Mouse (Mus musculus) MEL (cell line): ENCODE measurements around the gene Aldh1a3. TPM values are rescaled to one million over a fixed set of nuclear protein-coding genes. Genes with fewer than 3 reads are reported as not detected.

Experiments used
- DNase-seq: peaks from one replicate; pipeline ENCODE4 v3.0.0; 2011; ENCODE audit warnings: low read depth, low spot score
- H3K27ac ChIP-seq: 2 replicates; pipeline ENCODE4 v1.5.1; 2012; ENCODE audit warnings: low read depth, mild to moderate bottlenecking, control low read depth, low read length, moderate library complexity; ENCODE audit not compliant: control insufficient read depth
- H3K27me3 ChIP-seq, 2 experiments: fragments of 150-350 bp in 1 of 2; sonication (generic) in 1 of 2; 2 replicates each; pipeline ENCODE4 v1.6.1; 2012; ENCODE audit warnings: low read length in 2 of 2, mild to moderate bottlenecking in 2 of 2, improper control_type of control experiment in 1 of 2, moderate library complexity in 1 of 2; ENCODE audit not compliant: insufficient read depth in 2 of 2, control insufficient read depth in 1 of 2
- H3K36me3 ChIP-seq, 2 experiments: 2 replicates each; pipeline ENCODE4 v1.6.1; 2012 to 2014; ENCODE audit warnings: low read length in 2 of 2, improper control_type of control experiment in 1 of 2, inconsistent platforms in 1 of 2, mild to moderate bottlenecking in 1 of 2; ENCODE audit not compliant: insufficient read depth in 2 of 2, control insufficient read depth in 1 of 2
- H3K4me1 ChIP-seq, 2 experiments: fragments of 150-350 bp in 1 of 2; sonication (generic) in 1 of 2; 2 replicates each; pipeline ENCODE4 v1.6.1; 2012; ENCODE audit warnings: low read length in 2 of 2, improper control_type of control experiment in 1 of 2, mild to moderate bottlenecking in 1 of 2; ENCODE audit not compliant: insufficient read depth in 2 of 2, control insufficient read depth in 1 of 2
- H3K4me3 ChIP-seq, 2 experiments: fragments of 150-350 bp in 1 of 2; sonication (generic) in 1 of 2; 2 replicates each; pipeline ENCODE4 v1.5.1; 2012; ENCODE audit warnings: low read depth in 2 of 2, low read length in 2 of 2, mild to moderate bottlenecking in 2 of 2, moderate library complexity in 2 of 2, control low read depth in 1 of 2, improper control_type of control experiment in 1 of 2; ENCODE audit not compliant: control insufficient read depth in 1 of 2, insufficient read depth in 1 of 2
- H3K79me2 ChIP-seq: 2 replicates; pipeline ENCODE4 v1.6.1; 2012; ENCODE audit warnings: mild to moderate bottlenecking, low read length, moderate library complexity; ENCODE audit not compliant: control insufficient read depth, poor library complexity, insufficient read depth
- H3K9ac ChIP-seq: 2 replicates; pipeline ENCODE4 v1.6.1; 2012; ENCODE audit warnings: low read depth, mild to moderate bottlenecking, control low read depth, low read length, moderate library complexity; ENCODE audit not compliant: control insufficient read depth, poor library complexity, severe bottlenecking
- H3K9me3 ChIP-seq: fragments of 150-350 bp; sonication (generic); replicated peaks from 2 replicates; pipeline ENCODE4 v1.6.1; 2012; ENCODE audit warnings: mild to moderate bottlenecking, low read length, improper control_type of control experiment, moderate library complexity; ENCODE audit not compliant: insufficient read depth
- BHLHE40 ChIP-seq: IDR thresholded peaks from 2 replicates; pipeline ENCODE4 v1.6.1; 2012; ENCODE audit warnings: low read depth, mild to moderate bottlenecking, inconsistent platforms, low read length, improper control_type of control experiment, borderline replicate concordance
- CHD2 ChIP-seq: IDR thresholded peaks from 2 replicates; pipeline ENCODE4 v1.6.1; 2011; ENCODE audit warnings: low read length, improper control_type of control experiment
- CTCF ChIP-seq, 3 experiments: IDR thresholded peaks in 2 of 3; conservative IDR thresholded peaks in 1 of 3; 2 replicates each; pipeline ENCODE4 v1.5.1; 2011 to 2012; ENCODE audit warnings: low read length in 3 of 3, low read depth in 2 of 3, mild to moderate bottlenecking in 2 of 3, improper control_type of control experiment in 1 of 3, inconsistent platforms in 1 of 3, mixed read lengths in 1 of 3, moderate library complexity in 1 of 3; ENCODE audit not compliant: control insufficient read depth in 1 of 3, insufficient read depth in 1 of 3, poor library complexity in 1 of 3, severe bottlenecking in 1 of 3
- E2F4 ChIP-seq: IDR thresholded peaks from 2 replicates; pipeline ENCODE4 v1.6.1; 2011; ENCODE audit warnings: low read depth, low read length, improper control_type of control experiment, borderline replicate concordance
- ELF1 ChIP-seq: IDR thresholded peaks from 2 replicates; pipeline ENCODE4 v1.6.1; 2014; ENCODE audit warnings: low read depth, mild to moderate bottlenecking, inconsistent platforms, low read length, improper control_type of control experiment, moderate library complexity
- ETS1 ChIP-seq: IDR thresholded peaks from 2 replicates; pipeline ENCODE4 v1.6.1; 2012; ENCODE audit warnings: low read depth, mild to moderate bottlenecking, inconsistent platforms, low read length, improper control_type of control experiment, moderate library complexity
- GABPA ChIP-seq: IDR thresholded peaks from 2 replicates; pipeline ENCODE4 v1.6.1; 2012; ENCODE audit warnings: low read depth, mild to moderate bottlenecking, inconsistent platforms, low read length, improper control_type of control experiment, moderate library complexity
- GATA1 ChIP-seq: IDR thresholded peaks from 2 replicates; pipeline ENCODE4 v1.6.1; 2011; ENCODE audit warnings: low read depth, low read length, improper control_type of control experiment
- HCFC1 ChIP-seq: IDR thresholded peaks from 2 replicates; pipeline ENCODE4 v1.6.1; 2012; ENCODE audit warnings: low read depth, mild to moderate bottlenecking, inconsistent platforms, low read length, improper control_type of control experiment, moderate library complexity
- JUND ChIP-seq: IDR thresholded peaks from 2 replicates; pipeline ENCODE4 v1.6.1; 2011; ENCODE audit warnings: low read depth, mild to moderate bottlenecking, improper control_type of control experiment, low read length
- KAT2A ChIP-seq: conservative IDR thresholded peaks from 2 replicates; pipeline ENCODE4 v1.6.1; 2012; ENCODE audit warnings: low read depth, low read length, improper control_type of control experiment, inconsistent platforms
- MAFK ChIP-seq: IDR thresholded peaks from 2 replicates; pipeline ENCODE4 v1.6.1; 2011; ENCODE audit warnings: low read depth, mild to moderate bottlenecking, low read length, improper control_type of control experiment, borderline replicate concordance
- MAX ChIP-seq: IDR thresholded peaks from 2 replicates; pipeline ENCODE4 v1.6.1; 2011; ENCODE audit warnings: low read length, improper control_type of control experiment
- MAZ ChIP-seq: IDR thresholded peaks from 2 replicates; pipeline ENCODE4 v1.6.1; 2012; ENCODE audit warnings: low read depth, mild to moderate bottlenecking, inconsistent platforms, low read length, improper control_type of control experiment
- MYB ChIP-seq: IDR thresholded peaks from 2 replicates; pipeline ENCODE4 v1.6.1; 2011; ENCODE audit warnings: mild to moderate bottlenecking, low read depth, low read length, improper control_type of control experiment
- MYC ChIP-seq: IDR thresholded peaks from 2 replicates; pipeline ENCODE4 v1.6.1; 2011; ENCODE audit warnings: low read depth, mild to moderate bottlenecking, low read length, improper control_type of control experiment, moderate library complexity
- NELFE ChIP-seq: IDR thresholded peaks from 2 replicates; pipeline ENCODE4 v1.6.1; 2011; ENCODE audit warnings: low read depth, low read length, improper control_type of control experiment
- POLR2A ChIP-seq, 2 experiments: IDR thresholded peaks; 2 replicates each; pipeline ENCODE4 v1.6.1; 2011 to 2012; ENCODE audit warnings: low read length in 2 of 2, mild to moderate bottlenecking in 2 of 2, control low read depth in 1 of 2, improper control_type of control experiment in 1 of 2, low read depth in 1 of 2, moderate library complexity in 1 of 2; ENCODE audit not compliant: control insufficient read depth in 1 of 2, insufficient read depth in 1 of 2, poor library complexity in 1 of 2
- POLR2AphosphoS2 ChIP-seq: IDR thresholded peaks from 2 replicates; pipeline ENCODE4 v1.6.1; 2011; ENCODE audit warnings: low read length, improper control_type of control experiment
- POLR2AphosphoS5 ChIP-seq: IDR thresholded peaks from 2 replicates; pipeline ENCODE4 v1.6.1; 2012; ENCODE audit warnings: low read depth, borderline replicate concordance, mild to moderate bottlenecking, inconsistent platforms, low read length, moderate library complexity, mixed read lengths
- RAD21 ChIP-seq: IDR thresholded peaks from 2 replicates; pipeline ENCODE4 v1.6.1; 2011; ENCODE audit warnings: mild to moderate bottlenecking, low read depth, low read length, improper control_type of control experiment
- SIN3A ChIP-seq: IDR thresholded peaks from 2 replicates; pipeline ENCODE4 v1.6.1; 2012; ENCODE audit warnings: low read length, improper control_type of control experiment, inconsistent platforms
- SMC3 ChIP-seq: IDR thresholded peaks from 2 replicates; pipeline ENCODE4 v1.6.1; 2011; ENCODE audit warnings: low read depth, low read length, improper control_type of control experiment
- TAL1 ChIP-seq: IDR thresholded peaks from 2 replicates; pipeline ENCODE4 v1.6.1; 2012; ENCODE audit warnings: mild to moderate bottlenecking, inconsistent platforms, low read length, moderate library complexity, mixed read lengths
- TCF12 ChIP-seq: IDR thresholded peaks from 2 replicates; pipeline ENCODE4 v1.6.1; 2014; ENCODE audit warnings: low read depth, mild to moderate bottlenecking, inconsistent platforms, low read length, improper control_type of control experiment, moderate library complexity
- UBTF ChIP-seq: IDR thresholded peaks from 2 replicates; pipeline ENCODE4 v1.6.1; 2012; ENCODE audit warnings: low read depth, mild to moderate bottlenecking, inconsistent platforms, low read length, improper control_type of control experiment, moderate library complexity, borderline replicate concordance; ENCODE audit not compliant: insufficient read depth
- USF1 ChIP-seq: IDR thresholded peaks from 2 replicates; pipeline ENCODE4 v1.6.1; 2014; ENCODE audit warnings: low read depth, mild to moderate bottlenecking, inconsistent platforms, low read length, improper control_type of control experiment, moderate library complexity
- USF2 ChIP-seq, 2 experiments: IDR thresholded peaks; 2 replicates each; pipeline ENCODE4 v1.6.1; 2011 to 2012; ENCODE audit warnings: improper control_type of control experiment in 2 of 2, low read length in 2 of 2, borderline replicate concordance in 1 of 2, inconsistent platforms in 1 of 2, low read depth in 1 of 2, mild to moderate bottlenecking in 1 of 2; ENCODE audit not compliant: insufficient read depth in 1 of 2
- ZC3H11A ChIP-seq: IDR thresholded peaks from 2 replicates; pipeline ENCODE4 v1.6.1; 2012; ENCODE audit warnings: low read depth, mild to moderate bottlenecking, inconsistent platforms, low read length, improper control_type of control experiment
- ZKSCAN1 ChIP-seq: IDR thresholded peaks from 2 replicates; pipeline ENCODE4 v1.6.1; 2012; ENCODE audit warnings: low read depth, mild to moderate bottlenecking, inconsistent platforms, low read length, improper control_type of control experiment, moderate library complexity
- ZNF384 ChIP-seq: IDR thresholded peaks from 2 replicates; pipeline ENCODE4 v1.6.1; 2012; ENCODE audit warnings: low read depth, mild to moderate bottlenecking, inconsistent platforms, low read length, improper control_type of control experiment
- polyA plus RNA-seq, 2 experiments: library from polyadenylated mRNA; stranded (reverse) in 1 of 2; unstranded in 1 of 2; fragments of >175 nt in 1 of 2; fragments of >200 nt in 1 of 2; gene quantifications; 2 replicates each; pipeline versions ENCODE4 v1.2.1 to v1.2.4; 2012; ENCODE audit warnings: low replicate concordance in 2 of 2, low read depth in 1 of 2; ENCODE audit not compliant: insufficient read length in 2 of 2, insufficient read depth in 1 of 2, missing spikeins in 1 of 2
- total RNA-seq: library from RNA; depleted of rRNA; stranded (reverse); fragments of 300-350 nt; gene quantifications from 2 replicates; pipeline ENCODE4 v1.2.3, GENCODE M21; 2012

Gene Aldh1a3
- total and polyA plus RNA-seq, 3 experiments = 13.4 to 43.4 TPM; not detected in 1

- DNase-seq = no peak
- Histone ChIP-seq H3K79me2 (no peaks in the 10 kb centered on the region), H3K27me3 (no peaks in the 10 kb centered on the region; a peak in 1 of 4 replicates), H3K4me3 (no peak overlapping the region), H3K9ac (no peak overlapping the region), H3K4me1 (no peaks in the 10 kb centered on the region), H3K9me3 (no peaks in the 10 kb centered on the region), H3K27ac (no peak overlapping the region), H3K36me3 (no peaks in the 10 kb centered on the region)
- TF ChIP-seq ZKSCAN1 (no peak), MAZ (no peak), UBTF (no peak), MYC (no peak), HCFC1 (no peak), USF2 (IDR thresholded peaks at IDR 0.05; ENCODE audit: borderline replicate concordance in 1 of 2, insufficient read depth in 1 of 2, low read depth in 1 of 2, low read length in 2 of 2) (no peak), SMC3 (no peak), RAD21 (no peak), BHLHE40 (no peak), POLR2AphosphoS5 (no peak), POLR2AphosphoS2 (no peak), CHD2 (no peak), KAT2A (no peak), GABPA (no peak), E2F4 (no peak), POLR2A (IDR thresholded peaks at IDR 0.05; ENCODE audit: control insufficient read depth in 1 of 2, insufficient read depth in 1 of 2, low read depth in 1 of 2, low read length in 2 of 2, poor library complexity in 1 of 2) (no peak), CTCF (IDR thresholded peaks at IDR 0.05 in 2 of 3, conservative IDR thresholded peaks at IDR 0.05 in 1 of 3; ENCODE audit: control insufficient read depth in 1 of 3, insufficient read depth in 1 of 3, low read depth in 2 of 3, low read length in 3 of 3, poor library complexity in 1 of 3, severe bottlenecking in 1 of 3) (no peak), TAL1 (no peak)
Observed at GRCm38 (mm10) chr7:66413093-66413492, 14.2 kb downstream of the Aldh1a3 start.

DNA sequence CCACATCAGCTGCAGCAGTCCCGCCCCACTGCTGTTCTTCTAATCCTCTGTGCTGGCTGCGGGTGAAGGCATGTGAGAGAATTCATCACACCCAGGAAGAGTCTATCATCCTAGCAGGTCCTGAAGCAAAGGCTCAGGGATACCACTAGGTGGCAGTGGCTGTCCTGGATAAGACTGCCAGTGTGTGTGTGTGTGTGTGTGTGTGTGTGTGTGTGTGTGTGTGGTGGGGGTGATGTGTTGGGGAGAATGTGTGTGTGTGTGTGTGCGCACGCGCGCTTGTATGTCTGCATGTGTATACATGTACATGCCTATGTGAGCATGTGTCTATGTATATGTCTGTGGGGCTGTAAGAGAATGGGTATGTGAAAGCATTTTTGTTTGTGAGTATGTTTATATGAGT is 17.9 kb downstream of the Aldh1a3 start:
- Histone ChIP-seq H3K4me3 (no peak overlapping the region), H3K9me3 (no peaks in the 10 kb centered on the region), H3K4me1 (no peaks in the 10 kb centered on the region), H3K79me2 (no peaks in the 10 kb centered on the region), H3K9ac (no peak overlapping the region), H3K36me3 (no peaks in the 10 kb centered on the region), H3K27ac (no peak overlapping the region), H3K27me3 (no peaks in the 10 kb centered on the region; a peak in 1 of 4 replicates)
- peak; percentile 55 for DNase-seq
- TF ChIP-seq HCFC1 = no peak
- TF ChIP-seq CTCF (IDR thresholded peaks at IDR 0.05 in 2 of 3, conservative IDR thresholded peaks at IDR 0.05 in 1 of 3; ENCODE audit: control insufficient read depth in 1 of 3, insufficient read depth in 1 of 3, low read depth in 2 of 3, low read length in 3 of 3, poor library complexity in 1 of 3, severe bottlenecking in 1 of 3) = peak; percentile 47 to 72 (median 67); a peak in 5 of 6 replicates
- TF ChIP-seq POLR2A (IDR thresholded peaks at IDR 0.05; ENCODE audit: control insufficient read depth in 1 of 2, insufficient read depth in 1 of 2, low read depth in 1 of 2, low read length in 2 of 2, poor library complexity in 1 of 2) = no peak
- peak; percentile 61 for TF ChIP-seq RAD21
- TF ChIP-seq SMC3 = peak; percentile 70
- TF ChIP-seq TCF12 = no peak
- peak; percentile 41 for TF ChIP-seq ZC3H11A
- no peak for TF ChIP-seq USF1
- no peak for TF ChIP-seq MAZ
- no peak for TF ChIP-seq NELFE
- no peak for TF ChIP-seq ELF1
- no peak for TF ChIP-seq SIN3A
- no peak for TF ChIP-seq ZNF384
- TF ChIP-seq BHLHE40 = no peak
- TF ChIP-seq POLR2AphosphoS5 = no peak
- TF ChIP-seq KAT2A = no peak
- no peak for TF ChIP-seq USF2 (IDR thresholded peaks at IDR 0.05; ENCODE audit: borderline replicate concordance in 1 of 2, insufficient read depth in 1 of 2, low read depth in 1 of 2, low read length in 2 of 2)
- TF ChIP-seq GATA1 = no peak
- no peak for TF ChIP-seq MAX
- no peak for TF ChIP-seq MYB
- TF ChIP-seq MAFK = no peak
- no peak for TF ChIP-seq JUND
- no peak for TF ChIP-seq ETS1
- no peak for TF ChIP-seq E2F4
